Mouse (Mus musculus): ENCODE data around the gene Nop16. TPM values are rescaled to one million over a fixed set of nuclear protein-coding genes. Genes with fewer than 3 reads are reported as not detected.

Gene Nop16
- polyA plus RNA-seq, 1 experiment = 61.8 TPM

DNA sequence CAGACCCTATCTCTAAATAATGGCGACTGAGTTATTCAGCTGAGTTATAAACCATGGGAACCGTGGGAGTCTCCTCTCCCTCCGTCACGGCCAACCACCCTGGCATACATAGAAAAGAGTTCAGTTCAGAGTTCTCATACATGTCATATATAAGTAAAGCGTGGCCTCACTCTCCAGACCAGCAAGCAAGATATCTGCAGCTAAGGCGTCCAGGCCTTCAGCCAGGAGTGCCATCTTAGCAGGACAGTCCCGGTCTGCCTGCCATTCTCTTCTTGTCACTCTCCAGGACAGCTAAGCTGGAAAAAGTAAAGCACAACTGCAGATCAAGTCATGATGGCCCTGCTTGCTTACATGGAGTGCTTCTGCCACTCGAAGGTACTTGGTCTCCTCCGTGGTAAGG, 33.7 kb downstream of the Nop16 start:
- Histone ChIP-seq H3K4me1 (ENCODE audit: control insufficient read depth, insufficient read depth, low read length) (no peaks in the 10 kb centered on the region), H3K27ac (ENCODE audit: insufficient read depth, low read length) (no peak overlapping the region), H3K36me3 (ENCODE audit: control insufficient read depth, insufficient read depth, low read length, poor library complexity, severe bottlenecking) (peaks cover 57% of the 10 kb centered on the region), H3K9ac (ENCODE audit: low read depth, poor library complexity, severe bottlenecking) (no peak overlapping the region), H3K27me3 (ENCODE audit: control insufficient read depth, insufficient read depth, low read length, poor library complexity, severe bottlenecking) (no peaks in the 10 kb centered on the region), H3K9me3 (replicated peaks; ENCODE audit: control insufficient read depth, insufficient read depth, low read length, poor library complexity, severe bottlenecking) (no peaks in the 10 kb centered on the region), H3K4me3 (ENCODE audit: low read depth, low read length) (no peak overlapping the region)
- TF ChIP-seq CTCF (IDR thresholded peaks at IDR 0.05; ENCODE audit: low read depth, low read length) (no peak), POLR2A (IDR thresholded peaks at IDR 0.05; ENCODE audit: insufficient read depth, low read length) (no peak), EP300 (IDR thresholded peaks at IDR 0.05; ENCODE audit: insufficient read depth, low read depth, low read length) (no peak)

DNA sequence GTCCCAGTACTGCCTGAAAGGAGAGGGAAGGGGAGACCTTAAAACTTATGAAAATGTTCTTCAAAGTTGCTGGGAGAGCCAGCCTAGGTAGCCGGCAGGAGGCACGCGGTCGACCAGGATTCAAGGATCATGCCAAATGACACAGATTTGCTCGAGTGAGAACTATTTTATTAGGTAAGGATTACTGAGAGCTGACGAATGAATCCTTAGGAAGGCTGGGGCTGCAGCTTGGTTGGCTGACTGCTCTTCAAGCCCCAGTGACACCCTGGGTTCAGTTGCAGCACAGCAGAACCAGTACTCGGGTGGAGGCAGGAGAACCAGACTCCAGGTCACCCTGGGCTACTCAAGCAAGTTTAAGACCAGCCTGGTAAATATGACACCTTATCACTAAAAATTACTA, 41.9 kb downstream of the Nop16 start:
- no peak overlapping the region for H3K4me3 ChIP-seq (ENCODE audit: low read depth, low read length)
- TF ChIP-seq EP300 (IDR thresholded peaks at IDR 0.05; ENCODE audit: insufficient read depth, low read depth, low read length) (no peak), CTCF (IDR thresholded peaks at IDR 0.05; ENCODE audit: low read depth, low read length) (no peak), POLR2A (IDR thresholded peaks at IDR 0.05; ENCODE audit: insufficient read depth, low read length) (no peak)
- peaks cover 33% of the 10 kb centered on the region for H3K36me3 ChIP-seq (ENCODE audit: control insufficient read depth, insufficient read depth, low read length, poor library complexity, severe bottlenecking)

More for the DNA sequence above, 41.9 kb downstream of the Nop16 start:
- Histone ChIP-seq H3K27me3 (ENCODE audit: control insufficient read depth, insufficient read depth, low read length, poor library complexity, severe bottlenecking) (no peaks in the 10 kb centered on the region), H3K4me1 (ENCODE audit: control insufficient read depth, insufficient read depth, low read length) (no peaks in the 10 kb centered on the region), H3K9ac (ENCODE audit: low read depth, poor library complexity, severe bottlenecking) (no peak overlapping the region), H3K9me3 (replicated peaks; ENCODE audit: control insufficient read depth, insufficient read depth, low read length, poor library complexity, severe bottlenecking) (no peaks in the 10 kb centered on the region), H3K27ac (ENCODE audit: insufficient read depth, low read length) (no peak overlapping the region)

Other genes starting within 250 kb of the Nop16 start
- gene Cplx2, start 218.7 kb downstream of the Nop16 start, polyA plus RNA-seq (2011; ENCODE audit: insufficient read depth, insufficient read length, low read depth, missing spikeins) = 1.9 and 2.0 TPM in 2 replicates
- gene Thoc3, start 121.2 kb downstream of the Nop16 start, polyA plus RNA-seq (2011; ENCODE audit: insufficient read depth, insufficient read length, low read depth, missing spikeins) = 38.7 and 41.5 TPM in 2 replicates
- 19.1 and 22.8 TPM in 2 replicates for gene Simc1, start 86.3 kb downstream of the Nop16 start, polyA plus RNA-seq (2011; ENCODE audit: insufficient read depth, insufficient read length, low read depth, missing spikeins)
- 110 and 111 TPM in 2 replicates for gene 4833439L19Rik, start 24.7 kb downstream of the Nop16 start, polyA plus RNA-seq (2011; ENCODE audit: insufficient read depth, insufficient read length, low read depth, missing spikeins)
- 10.3 and 11.1 TPM in 2 replicates for gene Arl10, start 15.1 kb downstream of the Nop16 start, polyA plus RNA-seq (2011; ENCODE audit: insufficient read depth, insufficient read length, low read depth, missing spikeins)
- 104 and 116 TPM in 2 replicates for gene Higd2a, start 117 bp upstream of the Nop16 start, polyA plus RNA-seq (2011; ENCODE audit: insufficient read depth, insufficient read length, low read depth, missing spikeins)
- 27.5 and 30.2 TPM in 2 replicates for gene Cltb, start 21.3 kb upstream of the Nop16 start, polyA plus RNA-seq (2011; ENCODE audit: insufficient read depth, insufficient read length, low read depth, missing spikeins)
- 69.3 and 70.5 TPM in 2 replicates for gene Faf2, start 31.7 kb upstream of the Nop16 start, polyA plus RNA-seq (2011; ENCODE audit: insufficient read depth, insufficient read length, low read depth, missing spikeins)
- gene Rnf44, start 103.8 kb upstream of the Nop16 start, polyA plus RNA-seq (2011; ENCODE audit: insufficient read depth, insufficient read length, low read depth, missing spikeins) = 153 and 171 TPM in 2 replicates
- not detected in 2 replicates for gene Cdhr2, start 111.4 kb upstream of the Nop16 start, polyA plus RNA-seq (2011; ENCODE audit: insufficient read depth, insufficient read length, low read depth, missing spikeins)
- gene Gprin1, start 159.8 kb upstream of the Nop16 start, polyA plus RNA-seq (2011; ENCODE audit: insufficient read depth, insufficient read length, low read depth, missing spikeins) = not detected in 2 replicates
- gene Sncb, start 176.5 kb upstream of the Nop16 start, polyA plus RNA-seq (2011; ENCODE audit: insufficient read depth, insufficient read length, low read depth, missing spikeins) = 2.7 and 2.8 TPM in 2 replicates
- gene Eif4e1b, start 193.9 kb upstream of the Nop16 start, polyA plus RNA-seq (2011; ENCODE audit: insufficient read depth, insufficient read length, low read depth, missing spikeins) = not detected in 2 replicates
- gene Tspan17, start 199.3 kb upstream of the Nop16 start, polyA plus RNA-seq (2011; ENCODE audit: insufficient read depth, insufficient read length, low read depth, missing spikeins) = 7.0 and 12.3 TPM in 2 replicates

Data from ES-Bruce4 (cell line).